Mouse (Mus musculus): ENCODE measurements at regions not wholly inside any gene's neighbourhood (a gene's known extent, or its start where the extent isn't known, plus 50 kb on each side); places are given as distances from the start of the nearest gene placed in this dataset.

GRCm38 (mm10) chr7:34484908-34485598 lies 91.9 kb upstream of the Lsm14a start:
- DNase-seq: peak; percentile 9

- no peak for DNase-seq
Observed at GRCm38 (mm10) chr7:34483368-34483767, 90.3 kb upstream of the Lsm14a start.

DNA sequence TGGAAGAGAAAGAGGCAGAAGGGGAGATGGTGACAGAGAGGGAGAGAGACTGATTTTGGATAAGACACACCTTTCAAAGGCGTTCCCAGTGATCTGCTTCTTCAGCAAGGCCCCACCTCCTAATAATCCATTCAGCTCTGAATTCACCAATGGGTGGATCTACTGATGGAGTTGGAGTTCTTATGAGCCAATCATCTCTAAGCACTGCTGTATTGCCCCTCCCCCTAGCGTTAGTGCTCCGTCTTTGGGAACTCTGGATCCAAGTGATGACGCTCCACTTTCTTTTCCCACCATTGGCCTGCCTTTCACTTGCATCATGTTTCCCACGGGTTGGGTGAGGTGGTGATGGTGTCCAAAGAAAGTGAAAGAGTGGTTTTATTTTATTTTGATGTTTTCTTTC lies 87.7 kb upstream of the Lsm14a start:
- DNase-seq: no peak

DNA sequence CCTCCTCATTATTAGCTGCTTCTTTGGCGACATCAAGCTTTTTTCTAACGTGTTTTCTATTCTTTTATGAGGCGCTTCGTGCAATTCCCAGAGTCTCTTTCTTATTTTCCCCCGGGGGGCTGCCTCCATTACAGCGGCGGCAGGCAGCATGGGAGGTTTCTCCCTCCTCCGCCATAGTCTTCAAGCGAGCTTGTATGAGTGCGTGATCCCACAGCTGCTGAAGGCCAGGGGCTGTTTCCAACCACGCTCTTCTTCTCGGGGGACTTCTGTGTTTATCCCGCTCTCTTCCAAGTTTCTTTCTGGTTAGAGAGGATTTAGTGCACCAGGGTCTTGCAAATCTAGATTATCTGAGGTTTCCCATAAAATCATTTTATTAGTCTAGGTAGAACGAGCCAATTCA lies 77.9 kb upstream of the Lsm14a start:
- DNase-seq: no peak

- peak; percentile 41 for DNase-seq
Observed at GRCm38 (mm10) chr7:34462069-34462468, 69.0 kb upstream of the Lsm14a start.

DNA sequence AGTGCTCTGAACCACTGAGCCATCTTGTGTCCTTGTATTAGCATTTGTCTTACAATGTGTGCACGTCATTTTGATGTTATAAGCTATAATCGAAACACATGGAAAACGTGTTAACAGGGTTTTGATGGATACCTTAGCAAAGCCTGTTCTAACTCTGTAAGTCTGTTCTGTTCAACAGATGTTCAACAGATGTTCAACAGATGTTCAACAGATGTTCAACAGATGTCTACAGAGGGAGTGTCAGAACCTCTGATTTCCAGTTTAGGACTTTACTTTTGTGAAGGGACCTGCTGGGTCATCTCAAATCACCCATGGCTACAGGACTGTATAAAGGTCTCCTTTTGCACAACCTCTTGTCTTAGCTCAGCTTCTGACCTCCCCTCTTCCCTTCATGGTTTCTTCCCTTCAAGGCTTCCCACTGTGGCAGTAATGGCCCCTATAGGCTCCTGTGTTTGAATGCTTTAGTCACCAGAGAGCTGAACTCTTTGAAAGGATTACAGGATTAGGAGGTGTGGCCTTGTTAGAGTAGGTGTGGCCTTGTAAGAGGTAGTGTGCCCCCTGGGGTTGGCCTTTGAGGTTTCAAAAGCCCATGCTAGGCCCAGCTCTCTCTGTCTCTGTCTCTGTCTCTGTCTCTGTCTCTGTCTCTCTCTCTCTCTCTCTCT lies 66.8 kb upstream of the Lsm14a start:
- DNase-seq: no peak

- no peak for DNase-seq
Observed at GRCm38 (mm10) chr7:34458851-34459250, 65.7 kb upstream of the Lsm14a start.

DNA sequence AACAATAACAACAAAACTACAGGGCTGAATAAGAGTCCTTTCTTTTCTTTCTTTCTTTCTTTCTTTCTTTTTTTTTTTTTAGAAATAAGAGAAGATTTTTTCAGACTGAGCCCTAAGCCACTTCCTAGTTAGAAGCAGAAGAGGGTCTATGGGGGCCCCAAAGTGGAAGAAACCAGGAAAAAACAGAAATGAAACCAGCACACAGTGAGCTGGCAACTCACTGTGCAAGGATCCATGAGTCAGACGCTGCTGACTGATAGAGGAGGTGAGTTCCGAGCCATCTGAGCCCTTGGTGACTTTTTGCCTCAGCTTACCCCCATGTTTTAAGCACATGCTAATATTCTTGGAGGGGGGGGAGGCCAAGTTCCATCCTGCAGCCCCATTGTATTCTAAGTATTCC lies 55.2 kb upstream of the Lsm14a start:
- DNase-seq: no peak

DNA sequence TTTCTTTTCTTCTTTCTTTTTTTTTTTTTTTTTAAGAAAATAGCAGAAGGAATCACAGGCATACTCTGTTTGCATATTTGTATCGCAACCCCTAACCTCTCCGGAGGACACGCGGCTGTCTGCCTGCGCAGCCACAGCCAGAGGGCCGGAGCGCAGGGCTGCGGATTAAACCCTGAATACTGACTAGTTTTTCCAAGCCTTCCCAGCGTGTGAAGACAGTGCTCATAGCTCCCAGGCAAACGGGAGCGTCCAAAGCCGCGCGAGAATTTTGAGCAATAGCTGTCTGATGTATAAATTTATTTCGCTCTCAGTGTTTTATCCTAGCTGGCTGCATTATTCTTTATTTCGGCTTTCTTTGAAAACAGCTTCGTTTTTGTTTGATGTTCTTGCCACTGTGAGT lies 51.1 kb upstream of the Lsm14a start:
- no peak for DNase-seq
